Mouse (Mus musculus): ENCODE results near the gene Cdk17.

Cdk17 gene

GRCm38 (mm10) chr10:93228401-93229007 is 67.8 kb downstream of the Cdk17 start:
- DNase-seq (ENCODE audit: low read depth, low spot score), result no peak

GRCm38 (mm10) chr10:93231490-93231889 is 70.8 kb downstream of the Cdk17 start:
- no peak for DNase-seq (ENCODE audit: low read depth, low spot score)

DNA sequence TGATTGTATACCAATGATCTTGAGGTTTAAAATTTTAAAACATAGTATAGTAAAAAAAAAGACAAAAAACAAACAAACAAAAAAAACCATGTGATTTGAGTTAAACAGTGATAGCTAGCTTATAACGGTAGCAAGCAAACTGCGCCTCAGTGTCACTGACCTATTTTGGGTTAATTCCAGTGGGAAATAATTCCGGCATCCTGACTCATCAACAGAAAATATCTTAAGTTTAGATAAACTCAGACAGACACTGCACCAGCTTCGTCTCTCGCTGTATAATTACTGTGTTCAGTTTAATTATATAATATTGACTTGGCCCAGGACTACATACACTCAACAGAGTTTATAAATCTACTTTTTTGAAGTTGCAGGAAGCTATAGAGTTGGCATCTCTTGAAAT is 71.2 kb downstream of the Cdk17 start:
- DNase-seq (ENCODE audit: low read depth, low spot score), result no peak

GRCm38 (mm10) chr10:93233665-93234194 is 73.1 kb downstream of the Cdk17 start:
- DNase-seq (ENCODE audit: low read depth, low spot score), result no peak

- DNase-seq (ENCODE audit: low read depth, low spot score), result no peak
Measured at GRCm38 (mm10) chr10:93234692-93235091, 74.0 kb downstream of the Cdk17 start.

DNA sequence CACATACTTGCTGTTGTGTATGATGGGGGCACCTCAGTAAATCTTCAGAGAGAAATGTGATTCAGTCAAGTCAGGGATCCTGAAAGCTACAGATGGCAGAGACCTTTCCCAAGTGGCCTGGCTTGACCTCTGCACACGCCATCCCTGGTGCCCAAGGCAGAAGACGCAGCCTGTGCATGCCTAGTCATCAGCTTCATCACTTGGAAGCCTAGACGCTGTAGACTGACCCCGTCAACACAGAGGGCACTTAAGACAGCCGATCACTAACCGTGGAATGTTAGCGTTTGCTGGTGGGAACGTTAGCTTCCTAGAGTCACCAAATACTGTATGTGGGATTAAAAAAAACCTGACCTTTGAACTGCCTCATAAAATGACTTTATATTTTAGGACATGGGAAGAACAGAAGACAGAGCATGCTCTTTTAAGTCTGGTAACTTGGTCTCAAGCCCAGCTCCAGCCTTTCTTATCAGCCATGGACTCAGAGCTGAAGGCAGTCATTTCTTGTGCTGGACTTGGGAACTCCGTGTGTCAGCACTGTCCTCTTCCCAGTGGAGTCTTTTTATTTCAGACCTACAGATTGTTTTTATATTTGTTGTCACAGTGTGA is 78.6 kb downstream of the Cdk17 start:
- DNase-seq (ENCODE audit: low read depth, low spot score), result no peak

GRCm38 (mm10) chr10:93242208-93242607 is 81.5 kb downstream of the Cdk17 start:
- no peak for DNase-seq (ENCODE audit: low read depth, low spot score)

GRCm38 (mm10) chr10:93242861-93243260 is 82.2 kb downstream of the Cdk17 start:
- no peak for DNase-seq (ENCODE audit: low read depth, low spot score)

GRCm38 (mm10) chr10:93244209-93244705 is 83.6 kb downstream of the Cdk17 start:
- no peak for DNase-seq (ENCODE audit: low read depth, low spot score)

DNA sequence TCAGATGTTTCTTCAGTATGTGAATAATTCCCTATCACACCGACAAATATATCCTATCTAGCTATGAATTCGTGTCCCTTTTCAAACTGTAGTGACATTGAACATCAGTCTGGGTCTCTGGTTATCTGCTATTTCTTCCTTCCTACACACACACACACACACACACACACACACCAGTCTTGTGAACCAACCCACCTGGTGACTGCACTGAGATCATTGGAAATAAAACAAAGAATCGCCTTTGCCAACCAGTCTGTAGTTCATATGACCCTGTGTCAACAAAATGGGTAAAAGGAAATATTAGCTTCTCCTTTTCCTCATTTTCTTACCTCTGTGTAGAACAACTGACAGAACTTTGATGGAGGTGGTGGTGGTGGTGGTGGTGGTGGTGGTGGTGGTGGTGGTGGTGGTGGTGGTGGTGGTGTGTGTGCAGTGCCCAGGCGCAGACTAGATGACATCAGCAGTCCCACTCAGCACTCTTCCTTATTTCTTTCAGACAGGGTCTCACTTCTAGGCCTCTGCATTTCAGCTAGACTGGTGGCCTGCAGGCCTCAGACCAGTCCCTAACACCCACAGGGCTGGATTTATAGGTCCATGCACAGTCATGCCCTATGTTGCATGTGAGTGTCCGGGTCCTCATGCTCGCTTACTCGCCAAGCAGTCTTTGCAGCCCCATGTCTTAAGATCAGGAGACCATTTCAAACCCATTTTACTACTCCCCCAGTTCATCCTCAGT is 85.7 kb downstream of the Cdk17 start:
- DNase-seq (ENCODE audit: low read depth, low spot score), result no peak

DNA sequence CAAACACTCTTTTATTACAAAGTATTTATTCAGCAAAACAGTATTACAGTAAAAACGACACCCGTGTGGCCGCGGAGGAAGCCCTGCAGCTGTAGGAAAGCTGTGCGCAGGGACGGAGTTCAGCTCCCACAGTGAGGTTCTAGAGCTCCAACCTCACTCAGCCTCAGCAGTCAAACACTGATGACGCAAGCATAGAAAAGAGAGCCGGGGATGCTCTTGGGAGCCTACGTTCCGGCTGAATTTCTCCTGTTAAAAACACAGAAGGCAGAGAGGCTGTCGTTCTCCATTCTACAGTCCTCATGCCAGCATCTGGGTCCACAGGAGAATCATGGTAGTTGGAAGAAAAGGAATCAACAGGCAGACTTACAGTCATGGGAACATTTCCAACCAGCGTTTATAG is 86.7 kb downstream of the Cdk17 start:
- DNase-seq (ENCODE audit: low read depth, low spot score), result no peak

DNA sequence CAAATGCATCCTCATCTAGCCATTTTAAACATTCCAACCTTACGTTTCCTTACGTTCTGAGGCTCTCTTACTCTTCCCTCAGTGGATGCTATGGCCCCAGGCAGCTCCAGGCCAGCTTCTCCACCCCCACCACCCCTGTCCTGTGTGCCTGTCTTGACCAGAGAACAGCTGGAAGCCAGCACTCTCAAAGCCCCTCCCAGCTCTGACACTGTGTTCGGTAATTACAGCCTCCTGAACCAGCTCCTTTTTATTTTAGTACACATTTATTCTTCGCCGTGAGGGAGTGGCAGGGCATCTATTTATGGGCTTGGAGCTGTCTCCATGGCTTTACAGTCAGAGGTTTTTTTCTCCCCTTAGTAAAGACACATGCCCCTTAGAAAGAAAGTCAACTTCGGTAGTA is 87.2 kb downstream of the Cdk17 start:
- no peak for DNase-seq (ENCODE audit: low read depth, low spot score)

GRCm38 (mm10) chr10:93248416-93248815 is 87.7 kb downstream of the Cdk17 start:
- no peak for DNase-seq (ENCODE audit: low read depth, low spot score)

- DNase-seq (ENCODE audit: low read depth, low spot score), result no peak
Measured at GRCm38 (mm10) chr10:93249901-93250300, 89.2 kb downstream of the Cdk17 start.

GRCm38 (mm10) chr10:93250436-93251317 is 90.0 kb downstream of the Cdk17 start:
- DNase-seq (ENCODE audit: low read depth, low spot score), result no peak

- no peak for DNase-seq (ENCODE audit: low read depth, low spot score)
Measured at GRCm38 (mm10) chr10:93251426-93251825, 90.8 kb downstream of the Cdk17 start.

- DNase-seq (ENCODE audit: low read depth, low spot score), result no peak
Measured at GRCm38 (mm10) chr10:93252661-93253060, 92.0 kb downstream of the Cdk17 start.

- no peak for DNase-seq (ENCODE audit: low read depth, low spot score)
Measured at GRCm38 (mm10) chr10:93253156-93253555, 92.5 kb downstream of the Cdk17 start.

- no peak for DNase-seq (ENCODE audit: low read depth, low spot score)
Measured at GRCm38 (mm10) chr10:93255294-93255693, 94.6 kb downstream of the Cdk17 start.

GRCm38 (mm10) chr10:93259826-93260225 is 99.2 kb downstream of the Cdk17 start:
- DNase-seq (ENCODE audit: low read depth, low spot score), result no peak

- DNase-seq (ENCODE audit: low read depth, low spot score), result no peak
Measured at GRCm38 (mm10) chr10:93261132-93261980, 100.7 kb downstream of the Cdk17 start.

All from retina, adult 2 months (tissue).